Mouse (Mus musculus): Measurements from ENCODE around the gene Fkbp9. TPM values are rescaled to one million over a fixed set of nuclear protein-coding genes. Genes with fewer than 3 reads are reported as not detected.
A peak's percentile ranks its signal among the peaks of the same experiment; 100 is the strongest.

The Fkbp9 gene
- polyA plus RNA-seq, 1 experiment from 2014 or later = 58.4 TPM

DNA sequence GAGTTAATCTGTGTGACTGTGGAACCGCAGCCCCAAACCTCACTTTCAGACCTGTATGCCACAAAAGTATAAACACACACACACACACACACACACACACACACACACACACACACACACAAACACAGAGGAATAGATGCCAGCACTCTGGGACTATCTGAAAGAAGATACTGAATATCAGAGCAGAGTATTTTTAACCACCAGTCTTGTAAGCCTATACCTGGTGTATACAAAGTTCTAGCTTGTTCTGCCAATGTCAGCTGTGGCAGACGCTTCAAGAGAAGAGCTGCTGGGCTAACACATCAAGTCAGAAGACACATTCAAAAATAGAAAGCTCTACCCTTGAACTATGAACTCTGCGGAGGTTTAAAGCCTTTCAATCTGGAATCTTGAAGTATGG is 67.7 kb downstream of the Fkbp9 start:
- Histone ChIP-seq H3K9me3 (no peaks in the 10 kb centered on the region), H3K27me3 (ENCODE audit: poor library complexity, severe bottlenecking) (no peaks in the 10 kb centered on the region), H3K4me3 (no peak overlapping the region), H3K27ac (no peak overlapping the region), H3K36me3 (replicated peaks) (no peaks in the 10 kb centered on the region), H3K4me1 (peaks cover 11% of the 10 kb centered on the region)
- 94% methylated on average over 3 of the region's 3 CpGs for WGBS
- no peak for DNase-seq (ENCODE audit: extremely low spot score, low spot score)

DNA sequence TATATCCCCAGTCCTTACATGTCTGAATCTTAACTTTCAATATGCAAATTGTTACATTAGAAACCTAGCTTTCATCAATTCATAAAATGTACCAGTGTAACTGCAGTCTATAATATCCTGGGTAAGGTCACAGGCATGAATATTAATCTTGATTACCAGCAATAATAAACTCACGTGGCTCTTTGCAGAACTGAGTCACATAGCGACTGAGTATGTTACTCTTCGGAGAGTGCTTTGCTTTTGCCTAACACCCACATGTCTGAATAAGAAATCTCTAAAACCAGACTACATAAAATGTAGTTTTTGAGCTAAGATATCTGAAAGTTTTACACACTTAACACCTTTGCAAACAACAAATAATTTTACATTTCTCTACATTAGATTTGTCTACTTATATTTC is 69.5 kb downstream of the Fkbp9 start:
- Histone ChIP-seq H3K27ac (no peak overlapping the region), H3K4me3 (no peak overlapping the region), H3K4me1 (peaks cover 11% of the 10 kb centered on the region), H3K9me3 (no peaks in the 10 kb centered on the region), H3K27me3 (ENCODE audit: poor library complexity, severe bottlenecking) (no peaks in the 10 kb centered on the region), H3K36me3 (replicated peaks) (no peaks in the 10 kb centered on the region)
- 74% methylated on average over 3 of the region's 3 CpGs for WGBS
- no peak for DNase-seq (ENCODE audit: extremely low spot score, low spot score)

DNA sequence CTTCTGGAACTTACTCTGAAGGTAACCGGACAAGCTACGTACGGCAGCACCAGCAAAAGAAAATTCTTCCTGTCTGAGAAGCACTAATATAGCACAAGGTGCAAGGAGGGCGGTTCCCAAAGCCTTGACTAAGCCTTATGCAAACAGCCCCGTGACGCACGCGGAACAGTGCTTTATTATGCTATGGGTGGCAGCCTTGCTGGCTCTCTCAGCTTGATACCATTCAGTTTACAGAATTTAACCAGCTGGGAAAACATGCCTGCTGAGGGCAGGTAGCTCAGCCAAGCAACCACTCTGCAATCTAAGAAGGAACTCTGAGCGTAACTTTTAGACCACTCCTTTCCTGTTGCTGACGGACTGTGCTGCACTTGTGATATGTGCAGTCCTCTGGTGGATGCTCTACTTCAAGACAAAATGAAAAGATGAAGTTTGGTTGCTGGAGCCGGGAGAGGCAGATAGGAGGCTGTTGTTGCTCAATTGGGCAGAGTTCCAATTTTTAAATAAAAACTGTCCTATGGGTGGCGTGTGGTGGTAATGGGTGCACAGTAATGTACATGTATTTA is 70.0 kb downstream of the Fkbp9 start:
- peak; percentile 27 for DNase-seq (ENCODE audit: extremely low spot score, low spot score)
- Histone ChIP-seq H3K4me1 (peaks cover 11% of the 10 kb centered on the region), H3K4me3 (peak overlapping the region; percentile 8; the same call in 1 of the 2 replicates), H3K9me3 (no peaks in the 10 kb centered on the region), H3K27me3 (ENCODE audit: poor library complexity, severe bottlenecking) (no peaks in the 10 kb centered on the region), H3K27ac (no peak overlapping the region), H3K36me3 (replicated peaks) (no peaks in the 10 kb centered on the region)
- WGBS = 36% methylated on average over 12 of the region's 12 CpGs

DNA sequence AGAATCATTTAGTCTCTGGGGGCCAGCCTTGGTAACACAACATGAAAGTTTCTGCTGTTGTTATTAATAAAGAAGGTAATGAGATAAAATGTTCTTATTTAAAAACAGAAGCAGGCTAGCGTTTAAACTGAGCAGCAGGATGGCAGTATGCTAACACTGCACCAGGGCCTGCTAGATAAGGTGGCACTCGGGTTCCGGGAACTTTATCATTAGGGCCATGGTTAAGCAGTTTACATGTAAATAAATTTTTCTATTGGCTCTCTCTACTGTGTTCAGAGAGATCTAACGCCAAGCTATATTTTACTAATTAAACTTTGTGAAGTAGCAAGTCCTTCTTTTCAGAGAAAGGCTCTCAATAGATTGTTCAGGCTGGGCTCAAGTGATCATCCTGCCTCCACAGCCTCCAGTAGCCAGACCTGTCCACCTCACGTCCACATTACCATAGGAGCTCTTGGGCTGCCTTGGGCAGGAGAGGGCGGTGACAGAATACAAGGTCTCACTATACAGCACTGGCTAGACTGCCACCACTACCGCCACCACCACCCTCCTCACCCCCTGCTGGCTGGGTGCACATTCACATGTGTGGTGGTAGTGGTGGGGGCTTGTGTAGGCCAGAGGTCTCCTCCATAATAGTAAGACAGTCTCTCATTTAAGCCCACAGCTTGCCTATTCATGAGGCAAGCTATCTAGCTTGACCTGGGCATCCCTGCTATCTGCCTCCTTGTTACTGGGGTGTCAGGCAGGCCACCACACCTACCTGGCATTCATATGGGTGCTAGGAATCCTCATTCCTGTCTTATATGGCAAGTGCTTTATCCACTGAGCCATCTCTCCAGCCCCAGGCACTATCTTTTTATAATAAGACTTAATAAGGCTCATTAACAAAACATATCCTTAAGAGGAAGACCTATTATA is 71.0 kb downstream of the Fkbp9 start:
- Histone ChIP-seq H3K4me3 (no peak overlapping the region), H3K9me3 (no peaks in the 10 kb centered on the region), H3K27ac (no peak overlapping the region), H3K27me3 (ENCODE audit: poor library complexity, severe bottlenecking) (no peaks in the 10 kb centered on the region), H3K4me1 (peaks cover 11% of the 10 kb centered on the region), H3K36me3 (replicated peaks) (no peaks in the 10 kb centered on the region)
- 79% methylated on average over 7 of the region's 7 CpGs for WGBS
- no peak for DNase-seq (ENCODE audit: extremely low spot score, low spot score)

DNA sequence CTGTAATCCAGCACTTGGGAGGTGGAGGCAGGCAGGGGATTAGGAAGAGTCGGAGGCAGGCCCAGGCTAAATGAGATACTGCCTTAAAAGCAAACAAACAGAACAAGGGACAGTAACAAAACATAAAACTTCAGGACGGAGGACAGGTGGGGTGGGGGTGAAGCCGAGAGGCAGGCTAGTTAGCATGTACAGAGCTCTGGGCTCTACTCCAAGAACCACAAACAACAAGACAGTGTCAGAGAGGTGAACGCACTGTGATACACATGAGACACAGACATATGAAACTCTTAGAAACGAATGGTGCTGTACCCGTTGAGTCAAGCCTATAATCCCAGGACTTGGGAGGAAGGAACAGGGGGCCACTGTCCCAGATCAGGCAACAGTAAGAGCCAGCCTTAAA is 72.0 kb downstream of the Fkbp9 start:
- Histone ChIP-seq H3K27me3 (ENCODE audit: poor library complexity, severe bottlenecking) (no peaks in the 10 kb centered on the region), H3K27ac (no peak overlapping the region), H3K36me3 (replicated peaks) (no peaks in the 10 kb centered on the region), H3K9me3 (no peaks in the 10 kb centered on the region), H3K4me3 (no peak overlapping the region), H3K4me1 (peaks cover 11% of the 10 kb centered on the region)
- no peak for DNase-seq (ENCODE audit: extremely low spot score, low spot score)
- WGBS = 71% methylated on average over 6 of the region's 6 CpGs

DNA sequence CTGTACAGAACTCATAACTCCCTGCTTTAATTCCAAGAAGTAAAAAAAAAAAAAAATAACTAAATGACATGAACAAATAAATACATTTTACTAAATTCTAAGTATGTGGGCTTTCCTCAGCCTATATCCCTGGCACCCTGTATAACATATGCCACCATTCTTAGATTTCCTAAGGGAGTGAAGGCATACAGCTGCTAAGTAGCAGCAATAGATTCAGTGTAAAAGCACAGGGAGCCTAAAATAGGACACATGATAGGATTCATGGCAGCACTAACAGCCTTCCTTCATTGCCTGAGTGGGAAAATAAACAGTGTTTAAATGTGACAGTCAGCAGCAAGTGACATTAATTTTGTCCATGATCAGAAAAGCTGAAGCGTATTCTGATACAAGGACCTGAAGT is 72.5 kb downstream of the Fkbp9 start:
- Histone ChIP-seq H3K27me3 (ENCODE audit: poor library complexity, severe bottlenecking) (no peaks in the 10 kb centered on the region), H3K36me3 (replicated peaks) (no peaks in the 10 kb centered on the region), H3K4me3 (no peak overlapping the region), H3K27ac (no peak overlapping the region), H3K9me3 (no peaks in the 10 kb centered on the region), H3K4me1 (peaks cover 11% of the 10 kb centered on the region)
- 90% methylated on average over 1 of the region's 1 CpGs for WGBS
- no peak for DNase-seq (ENCODE audit: extremely low spot score, low spot score)

DNA sequence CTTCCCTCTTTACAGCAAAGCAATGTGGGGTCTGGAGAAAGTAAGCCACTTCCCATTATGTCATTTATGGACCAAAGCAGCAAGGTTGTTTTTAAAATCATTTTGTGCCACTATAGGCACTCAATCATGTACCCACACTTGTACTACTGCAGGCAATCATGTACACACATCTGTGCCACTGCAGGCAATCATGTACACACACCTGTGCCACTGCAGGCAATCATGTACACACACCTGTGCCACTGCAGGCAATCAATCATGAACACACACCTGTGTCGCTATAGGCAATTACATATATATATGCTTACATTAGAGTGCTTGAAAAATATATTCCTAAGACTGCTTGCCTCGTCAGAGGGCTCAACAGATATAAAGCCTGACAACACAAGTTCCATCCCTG is 73.1 kb downstream of the Fkbp9 start:
- Histone ChIP-seq H3K27me3 (ENCODE audit: poor library complexity, severe bottlenecking) (no peaks in the 10 kb centered on the region), H3K4me1 (peaks cover 11% of the 10 kb centered on the region), H3K36me3 (replicated peaks) (no peaks in the 10 kb centered on the region), H3K4me3 (no peak overlapping the region), H3K9me3 (no peaks in the 10 kb centered on the region), H3K27ac (no peak overlapping the region)
- WGBS = 81% methylated on average over 2 of the region's 2 CpGs
- DNase-seq (ENCODE audit: extremely low spot score, low spot score) = no peak

DNA sequence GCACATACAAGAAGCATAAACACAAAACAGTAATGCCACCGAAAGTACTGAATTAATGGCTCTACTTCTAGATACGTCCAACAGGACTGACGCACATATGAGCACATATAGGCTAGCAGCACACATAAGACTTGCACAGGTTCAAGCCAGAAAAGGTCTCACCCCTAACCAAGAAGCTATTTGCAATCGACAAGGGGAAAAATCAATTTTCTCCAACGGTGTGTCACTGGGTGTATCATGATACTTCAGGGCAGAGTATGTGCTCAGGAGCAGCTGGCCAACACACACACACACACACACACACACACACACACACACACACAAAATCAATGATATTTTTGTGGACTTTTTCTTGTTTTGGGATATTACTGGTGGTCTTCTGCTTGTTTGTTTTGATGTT is 73.6 kb downstream of the Fkbp9 start:
- H3K27me3 ChIP-seq (ENCODE audit: poor library complexity, severe bottlenecking) = no peaks in the 10 kb centered on the region
- no peaks in the 10 kb centered on the region for H3K36me3 ChIP-seq (replicated peaks)
- no peak for DNase-seq (ENCODE audit: extremely low spot score, low spot score)
- peaks cover 11% of the 10 kb centered on the region for H3K4me1 ChIP-seq
- no peak overlapping the region for H3K27ac ChIP-seq
- WGBS = 96% methylated on average over 5 of the region's 5 CpGs
- no peaks in the 10 kb centered on the region for H3K9me3 ChIP-seq
- H3K4me3 ChIP-seq = no peak overlapping the region

DNA sequence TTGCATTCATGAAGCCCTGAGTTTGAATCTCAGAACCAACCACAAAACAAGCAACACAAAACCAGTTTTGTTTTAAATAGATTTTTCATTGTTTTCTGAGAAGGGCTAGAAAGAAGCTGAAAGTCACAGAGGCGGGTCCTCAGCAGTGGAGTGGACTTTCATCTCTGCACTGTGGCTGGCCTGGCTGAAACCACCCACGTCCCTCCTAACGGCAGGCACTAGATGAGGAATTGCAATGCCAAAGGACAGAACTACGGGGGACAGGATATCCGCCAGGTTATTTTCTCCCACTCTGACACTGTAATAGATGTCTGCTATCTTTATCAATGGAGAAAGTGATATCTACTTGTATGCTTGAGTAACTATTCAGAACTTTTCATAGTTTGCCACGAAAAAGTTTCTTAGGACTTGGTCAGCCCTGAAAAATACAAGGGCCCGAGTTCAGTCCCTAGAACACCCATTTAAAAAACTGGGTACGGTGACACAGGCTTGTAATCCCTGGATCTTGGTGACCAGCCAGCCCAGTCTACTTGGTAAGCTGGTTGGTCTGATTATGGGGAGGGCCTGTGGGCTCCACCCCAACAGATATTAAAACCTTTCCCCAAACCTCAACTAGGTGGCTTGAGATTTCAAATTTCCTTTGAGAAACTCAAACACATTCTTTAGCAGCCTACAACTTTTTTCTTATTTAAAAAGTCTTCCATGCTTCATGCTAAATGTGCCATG is 74.4 kb downstream of the Fkbp9 start:
- Histone ChIP-seq H3K4me1 (peaks cover 11% of the 10 kb centered on the region), H3K27me3 (ENCODE audit: poor library complexity, severe bottlenecking) (no peaks in the 10 kb centered on the region), H3K27ac (no peak overlapping the region), H3K9me3 (no peaks in the 10 kb centered on the region), H3K4me3 (no peak overlapping the region), H3K36me3 (replicated peaks) (no peaks in the 10 kb centered on the region)
- no peak for DNase-seq (ENCODE audit: extremely low spot score, low spot score)
- WGBS = 91% methylated on average over 8 of the region's 8 CpGs

DNA sequence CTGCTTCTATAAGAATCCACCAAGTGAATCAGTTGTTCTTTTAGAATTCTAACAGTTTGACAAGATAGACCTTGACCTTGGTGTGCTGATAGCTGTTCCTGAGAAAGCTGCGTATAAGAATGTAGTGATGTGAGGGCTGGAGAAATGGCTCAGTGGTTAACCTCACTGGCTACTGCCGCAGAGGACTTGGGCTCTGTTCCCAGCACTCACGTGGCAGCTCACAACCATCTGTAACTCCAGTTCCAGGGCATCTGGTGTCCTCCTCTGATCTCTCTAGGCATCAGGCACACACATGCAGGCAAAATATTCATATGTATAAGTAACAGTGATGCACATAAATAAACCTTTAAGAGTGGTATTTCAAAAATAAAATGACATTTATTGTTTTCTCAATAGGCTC is 76.1 kb downstream of the Fkbp9 start:
- no peak for DNase-seq (ENCODE audit: extremely low spot score, low spot score)
- H3K36me3 ChIP-seq (replicated peaks) = no peaks in the 10 kb centered on the region
- no peak overlapping the region for H3K27ac ChIP-seq
- H3K27me3 ChIP-seq (ENCODE audit: poor library complexity, severe bottlenecking) = no peaks in the 10 kb centered on the region
- no peak overlapping the region for H3K4me3 ChIP-seq
- 94% methylated on average over 3 of the region's 3 CpGs for WGBS
- H3K9me3 ChIP-seq = no peaks in the 10 kb centered on the region
- H3K4me1 ChIP-seq = 0 out of 2 replicates have a peak, but pooled peaks cover 3% of the 10 kb centered on the region

DNA sequence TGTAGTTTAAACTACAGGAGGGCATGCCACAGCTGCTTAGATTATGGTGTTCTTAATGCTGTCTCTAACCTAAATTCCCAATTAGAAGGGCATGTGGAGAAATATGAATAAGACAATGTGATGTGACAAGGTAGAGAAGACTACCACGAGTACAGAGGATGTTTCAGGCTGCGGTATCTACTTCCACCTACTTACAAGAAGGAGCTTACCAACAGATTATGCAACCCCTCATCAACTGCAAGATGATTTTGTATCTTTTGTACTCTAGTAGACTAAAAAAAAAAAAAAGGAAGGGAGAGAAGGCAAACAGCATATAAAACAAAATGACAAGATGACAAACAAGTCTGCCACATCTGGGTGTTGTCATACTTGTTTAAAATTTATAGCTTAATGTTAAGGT is 76.5 kb downstream of the Fkbp9 start:
- Histone ChIP-seq H3K4me3 (no peak overlapping the region), H3K27me3 (ENCODE audit: poor library complexity, severe bottlenecking) (no peaks in the 10 kb centered on the region), H3K36me3 (replicated peaks) (no peaks in the 10 kb centered on the region), H3K27ac (no peak overlapping the region), H3K4me1 (no peaks in the 10 kb centered on the region), H3K9me3 (no peaks in the 10 kb centered on the region)
- no peak for DNase-seq (ENCODE audit: extremely low spot score, low spot score)
- 87% methylated on average over 2 of the region's 2 CpGs for WGBS

DNA sequence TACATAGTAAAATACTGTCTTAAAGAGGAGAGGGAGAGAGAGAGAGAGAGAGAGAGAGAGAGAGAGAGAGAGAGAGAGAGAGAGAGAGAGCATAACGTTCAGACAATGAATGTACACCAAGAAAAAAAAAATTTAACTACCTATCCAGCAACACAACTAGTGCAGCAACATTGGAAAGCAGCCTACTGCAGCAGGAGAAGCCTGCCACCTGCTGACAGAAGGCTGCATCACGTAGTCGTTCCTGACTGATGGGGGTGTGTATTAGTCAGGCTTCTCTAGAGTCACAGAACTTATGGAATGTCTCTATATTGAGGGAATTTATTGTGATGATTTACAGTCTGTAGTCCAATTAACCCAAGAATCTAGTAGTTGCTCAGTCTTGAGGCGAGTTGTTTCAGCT is 77.1 kb downstream of the Fkbp9 start:
- no peaks in the 10 kb centered on the region for H3K27me3 ChIP-seq (ENCODE audit: poor library complexity, severe bottlenecking)
- H3K27ac ChIP-seq = no peak overlapping the region
- no peaks in the 10 kb centered on the region for H3K36me3 ChIP-seq (replicated peaks)
- peak; percentile 18 for DNase-seq (ENCODE audit: extremely low spot score, low spot score)
- no peaks in the 10 kb centered on the region for H3K9me3 ChIP-seq
- H3K4me1 ChIP-seq = no peaks in the 10 kb centered on the region
- WGBS = 15% methylated on average over 4 of the region's 4 CpGs
- no peak overlapping the region for H3K4me3 ChIP-seq

DNA sequence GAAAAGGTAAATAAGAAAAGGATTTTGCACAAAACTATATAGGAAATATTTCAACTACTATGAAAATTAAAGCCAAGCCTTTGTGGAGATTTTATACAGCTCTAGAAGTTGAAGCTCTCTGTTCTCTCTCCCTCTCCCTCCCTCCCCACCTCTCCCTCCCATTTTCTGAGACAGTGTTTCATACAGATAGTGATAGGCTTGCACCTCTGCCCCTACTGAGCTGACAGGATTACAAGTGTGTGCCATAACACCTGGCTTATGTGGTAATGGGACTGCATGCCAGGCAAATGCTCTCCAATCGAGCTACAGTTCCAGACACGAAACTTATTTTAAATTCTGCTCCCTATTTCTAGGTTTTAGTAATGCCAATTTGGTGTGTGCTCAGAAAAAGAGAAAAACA is 79.1 kb downstream of the Fkbp9 start:
- 94% methylated on average over 2 of the region's 2 CpGs for WGBS
- Histone ChIP-seq H3K4me3 (no peak overlapping the region), H3K4me1 (no peaks in the 10 kb centered on the region), H3K27ac (no peak overlapping the region), H3K27me3 (ENCODE audit: poor library complexity, severe bottlenecking) (no peaks in the 10 kb centered on the region), H3K36me3 (replicated peaks) (peaks cover 5% of the 10 kb centered on the region; the same call in 1 of the 2 replicates), H3K9me3 (no peaks in the 10 kb centered on the region)
- no peak for DNase-seq (ENCODE audit: extremely low spot score, low spot score)

All from forebrain, embryonic 10.5 days (tissue).